Mouse (Mus musculus): Measurements from ENCODE around the gene Dnase1l3.
"Not testable (repeated sequence)": the region's sequence is repeated elsewhere in the genome, so short reads cannot be mapped to it uniquely, and the experiment has no call there.

Gene Dnase1l3

GRCm38 (mm10) chr14:8016276-8016675 is 21.9 kb upstream of the Dnase1l3 start:
- in situ Hi-C loops (cut with MboI; ENCODE audit: low sequenced_read_pairs): no loop called here

- in situ Hi-C loops (cut with MboI; ENCODE audit: low sequenced_read_pairs): no loop called here
Observed at GRCm38 (mm10) chr14:8015756-8016155, 21.4 kb upstream of the Dnase1l3 start.

GRCm38 (mm10) chr14:8011938-8012337 is 17.6 kb upstream of the Dnase1l3 start:
- in situ Hi-C loops (cut with MboI; ENCODE audit: low sequenced_read_pairs): no loop called here

- in situ Hi-C loops (cut with MboI; ENCODE audit: low sequenced_read_pairs): no loop called here
Observed at GRCm38 (mm10) chr14:8011297-8011696, 16.9 kb upstream of the Dnase1l3 start.

GRCm38 (mm10) chr14:8007923-8008322 is 13.6 kb upstream of the Dnase1l3 start:
- in situ Hi-C loops (cut with MboI; ENCODE audit: low sequenced_read_pairs): no loop called here

- in situ Hi-C loops (cut with MboI; ENCODE audit: low sequenced_read_pairs): no loop called here
Observed at GRCm38 (mm10) chr14:8007486-8007885, 13.1 kb upstream of the Dnase1l3 start.

- in situ Hi-C loops (cut with MboI; ENCODE audit: low sequenced_read_pairs): no loop called here
Observed at GRCm38 (mm10) chr14:8007084-8007483, 12.7 kb upstream of the Dnase1l3 start.

- in situ Hi-C loops (cut with MboI; ENCODE audit: low sequenced_read_pairs): not testable (repeated sequence)
Observed at GRCm38 (mm10) chr14:8006061-8006460, 11.7 kb upstream of the Dnase1l3 start.

- in situ Hi-C loops (cut with MboI; ENCODE audit: low sequenced_read_pairs): no loop called here
Observed at GRCm38 (mm10) chr14:8003727-8004670, 9.6 kb upstream of the Dnase1l3 start.

GRCm38 (mm10) chr14:8003093-8003670 is 8.8 kb upstream of the Dnase1l3 start:
- in situ Hi-C loops (cut with MboI; ENCODE audit: low sequenced_read_pairs): no loop called here

GRCm38 (mm10) chr14:8002432-8003092 is 8.2 kb upstream of the Dnase1l3 start, which contains the start of gene Abhd6:
Abhd6 (plus strand) TSS chr14:8002902.
- in situ Hi-C loops (cut with MboI; ENCODE audit: low sequenced_read_pairs): no loop called here

GRCm38 (mm10) chr14:8000831-8001685 is 6.7 kb upstream of the Dnase1l3 start:
- in situ Hi-C loops (cut with MboI; ENCODE audit: low sequenced_read_pairs): no loop called here

- in situ Hi-C loops (cut with MboI; ENCODE audit: low sequenced_read_pairs): no loop called here
Observed at GRCm38 (mm10) chr14:8000247-8000646, 5.9 kb upstream of the Dnase1l3 start.

GRCm38 (mm10) chr14:7999435-7999834 is 5.1 kb upstream of the Dnase1l3 start:
- in situ Hi-C loops (cut with MboI; ENCODE audit: low sequenced_read_pairs): no loop called here

GRCm38 (mm10) chr14:7999030-7999429 is 4.7 kb upstream of the Dnase1l3 start:
- in situ Hi-C loops (cut with MboI; ENCODE audit: low sequenced_read_pairs): no loop called here

GRCm38 (mm10) chr14:7997255-7997696 is 2.9 kb upstream of the Dnase1l3 start:
- in situ Hi-C loops (cut with MboI; ENCODE audit: low sequenced_read_pairs): no loop called here

- in situ Hi-C loops (cut with MboI; ENCODE audit: low sequenced_read_pairs): no loop called here
Observed at GRCm38 (mm10) chr14:7992158-7992557, 2.2 kb downstream of the Dnase1l3 start.

- in situ Hi-C loops (cut with MboI; ENCODE audit: low sequenced_read_pairs): no loop called here
Observed at GRCm38 (mm10) chr14:7991108-7991776, 3.1 kb downstream of the Dnase1l3 start.

- in situ Hi-C loops (cut with MboI; ENCODE audit: low sequenced_read_pairs): no loop called here
Observed at GRCm38 (mm10) chr14:7989961-7990360, 4.4 kb downstream of the Dnase1l3 start.

GRCm38 (mm10) chr14:7989371-7989770 is 5.0 kb downstream of the Dnase1l3 start:
- in situ Hi-C loops (cut with MboI; ENCODE audit: low sequenced_read_pairs): no loop called here

Measured in CH12F3 (cell line).